Mouse (Mus musculus) gastrocnemius, adult 18-20 months (tissue): ENCODE results near the gene Mov10. TPM values are rescaled to one million over a fixed set of nuclear protein-coding genes. Genes with fewer than 3 reads are reported as not detected.
"Not testable (repeated sequence)": the region's sequence is repeated elsewhere in the genome, so short reads cannot be mapped to it uniquely, and the experiment has no call there.

ENCODE experiments used
- DNase-seq: peaks from one replicate; pipeline ENCODE4 v3.0.0; 2021; ENCODE audit warnings: low spot score
- total RNA-seq, 2 experiments: library from RNA; stranded (reverse); gene quantifications; 2 replicates each; pipeline ENCODE4 v1.2.3; 2021

Gene Mov10
- total RNA-seq, 2 experiments from 2014 or later = 0.71 to 1.6 TPM

DNA sequence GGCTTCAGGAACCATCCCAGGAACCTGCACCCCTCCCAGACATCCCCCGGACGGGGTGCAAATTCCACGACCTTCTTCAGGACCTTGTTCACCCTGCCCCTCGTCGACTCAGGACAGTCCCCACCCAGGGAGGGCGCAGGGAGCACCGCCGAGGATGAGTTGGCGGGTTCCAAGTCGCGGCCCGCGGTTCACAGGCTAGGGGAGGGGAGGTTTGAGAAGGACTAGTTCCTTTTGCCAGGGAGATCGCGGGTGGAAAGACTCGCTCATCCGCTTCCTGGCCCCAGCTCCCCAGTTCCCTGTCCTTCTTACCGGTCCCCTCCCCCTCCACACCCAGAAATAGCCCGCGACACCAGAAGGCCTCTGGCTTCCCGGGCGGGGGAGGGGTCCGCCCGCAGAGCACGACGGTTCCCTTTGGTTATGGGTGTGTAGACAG is 36.9 kb downstream of the Mov10 start, which contains the start of gene Fam19a3:
TSS of gene Fam19a3 (minus strand) at position 370 of the 433 bp plus-strand sequence.
- DNase-seq = peak; percentile 81

DNA sequence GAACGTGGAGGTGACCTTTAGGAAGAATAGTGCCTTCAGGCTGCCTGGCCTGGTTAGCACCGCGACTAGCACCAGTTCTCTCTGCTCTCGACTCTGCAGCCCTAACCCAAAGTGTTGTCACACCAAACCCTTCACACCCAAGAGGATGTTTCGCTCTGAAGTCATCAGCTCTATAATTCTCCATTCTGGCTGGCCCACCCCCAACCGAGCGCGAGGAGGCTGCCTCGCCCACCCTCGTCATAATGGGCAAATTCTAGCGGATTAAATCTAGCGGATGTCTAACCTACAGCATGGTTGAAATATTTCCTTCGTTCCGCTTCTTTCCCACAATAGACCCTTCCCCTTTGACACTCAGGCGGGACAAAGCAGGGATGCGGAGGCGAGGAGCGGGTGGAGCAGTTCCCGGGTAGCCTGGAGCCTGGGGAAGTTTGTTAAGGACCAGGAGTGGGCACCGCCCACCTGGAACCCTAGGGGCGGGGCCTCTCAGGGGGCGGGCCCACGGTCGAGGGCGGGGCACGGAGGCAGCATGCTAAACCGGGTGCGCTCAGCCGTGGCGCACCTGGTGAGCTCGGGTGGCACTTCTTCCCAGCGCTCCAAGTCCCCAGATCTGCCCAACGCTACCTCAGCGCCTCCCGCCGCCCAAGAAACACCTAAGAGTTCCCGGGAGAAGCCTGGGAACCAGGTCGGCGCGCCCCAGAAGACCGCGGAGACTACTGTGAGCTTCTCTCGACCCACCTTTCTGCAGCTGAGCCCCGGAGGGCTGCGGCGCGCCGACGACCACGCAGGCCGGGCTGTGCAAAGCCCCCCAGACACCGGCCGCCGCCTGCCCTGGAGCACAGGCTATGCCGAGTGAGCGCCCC is 37.6 kb downstream of the Mov10 start, which contains the start of gene Ppm1j:
TSS of gene Ppm1j (plus strand) at position 496 of the 860 bp plus-strand sequence.
- peak; percentile 81 for DNase-seq

DNA sequence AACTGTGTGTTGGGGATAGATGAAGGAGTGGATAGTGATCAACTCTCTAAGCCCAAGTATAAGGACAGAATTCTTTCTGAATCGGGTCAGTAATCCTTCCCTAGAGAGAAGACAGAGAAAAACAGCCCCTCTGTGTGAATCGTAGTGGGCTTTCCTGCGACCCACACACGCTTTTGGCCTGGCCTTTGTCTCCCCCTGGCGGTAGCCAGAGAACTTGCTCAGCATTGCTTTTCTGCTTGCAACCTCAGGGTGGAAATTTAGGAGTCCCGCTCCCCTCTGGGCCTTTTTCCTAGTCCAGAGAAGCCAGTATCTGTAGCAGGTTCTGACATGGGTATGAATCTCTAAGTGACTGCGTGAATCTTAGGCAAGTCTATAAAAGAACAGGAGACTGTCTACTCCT is 38.4 kb downstream of the Mov10 start:
- DNase-seq = peak; percentile 63

GRCm38 (mm10) chr3:104777342-104777741 is 41.0 kb downstream of the Mov10 start:
- no peak for DNase-seq

- DNase-seq = no peak
These were observed 45.1 kb downstream of the Mov10 start for GRCm38 (mm10) chr3:104773301-104773700.

DNA sequence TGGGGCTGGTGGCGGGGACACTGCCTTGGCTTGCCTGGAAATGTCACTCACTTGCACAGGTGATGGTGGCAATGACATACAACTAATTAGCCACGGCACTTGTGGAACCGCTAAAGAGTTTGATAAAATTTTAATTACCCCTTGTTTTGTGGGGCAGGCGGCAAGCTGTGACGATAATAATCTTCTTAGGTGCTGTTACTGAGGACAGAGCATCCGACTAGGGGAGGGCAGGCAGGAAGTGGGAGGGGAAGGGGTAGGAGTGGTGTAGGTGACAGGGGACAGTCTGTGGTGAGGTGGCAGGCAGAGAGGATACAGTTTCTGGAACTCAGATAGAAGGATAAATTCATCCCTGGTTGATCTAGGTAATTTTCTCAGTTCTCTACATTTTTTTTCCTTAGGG is 46.9 kb downstream of the Mov10 start:
- DNase-seq = no peak

- DNase-seq = no peak
These were observed 47.4 kb downstream of the Mov10 start for GRCm38 (mm10) chr3:104770918-104771317.

DNA sequence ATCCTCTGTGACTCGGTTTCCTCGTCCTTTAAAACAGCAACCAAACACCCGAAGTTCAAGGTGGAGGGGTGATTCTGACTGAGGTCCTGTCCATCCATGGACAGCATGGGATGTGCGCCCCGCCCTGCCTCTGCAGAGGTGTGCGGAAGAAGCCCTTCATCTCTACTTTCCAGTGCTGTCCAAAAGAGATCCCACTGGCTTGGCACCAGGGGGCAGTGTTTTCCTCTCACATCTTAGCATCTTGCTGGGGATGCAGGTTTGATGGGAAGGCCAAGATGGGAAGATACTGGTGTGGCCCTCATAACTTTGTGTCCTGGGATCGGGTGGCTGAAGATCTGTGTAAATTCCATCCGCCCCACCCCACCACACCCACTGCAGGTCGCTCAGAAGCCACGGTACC is 48.3 kb downstream of the Mov10 start:
- DNase-seq = no peak

DNA sequence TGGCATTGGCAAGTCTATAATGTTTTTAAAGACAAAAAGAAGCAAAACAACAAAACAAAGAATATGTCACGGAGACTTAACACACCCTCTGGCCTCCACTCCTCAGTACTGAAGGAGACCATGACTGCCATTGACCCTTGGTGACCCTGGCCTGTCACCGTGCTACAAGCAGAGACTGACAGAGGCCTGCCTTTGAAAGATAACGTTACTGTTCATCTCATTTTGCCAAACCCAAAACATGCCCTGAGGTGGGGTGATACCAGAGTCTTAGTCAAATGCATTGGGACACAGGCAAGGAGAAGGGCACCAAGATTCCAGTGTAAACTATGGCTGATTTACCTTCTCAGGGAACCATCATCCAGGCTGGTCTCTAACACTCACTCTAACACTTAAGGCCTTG is 49.2 kb downstream of the Mov10 start:
- DNase-seq = no peak

DNA sequence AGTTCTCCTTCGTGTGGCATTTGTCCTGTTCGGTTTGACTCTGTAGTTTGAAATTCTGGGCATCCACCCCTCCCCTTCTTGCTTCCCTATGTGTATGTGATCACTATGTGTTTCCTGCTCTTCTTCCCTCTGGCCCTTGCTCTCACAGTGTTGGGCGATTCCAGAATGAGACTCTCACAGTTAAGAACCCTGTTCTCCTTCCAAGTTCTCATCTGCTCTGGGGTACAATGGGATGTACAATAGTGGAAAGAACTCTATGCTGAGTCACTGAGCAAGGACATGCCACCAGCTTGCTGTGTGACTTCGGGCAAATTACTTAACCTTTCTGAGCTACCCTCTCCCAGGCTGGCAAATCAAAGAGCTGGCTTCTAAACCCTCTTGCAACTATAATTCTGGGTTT is 50.6 kb downstream of the Mov10 start:
- no peak for DNase-seq

DNA sequence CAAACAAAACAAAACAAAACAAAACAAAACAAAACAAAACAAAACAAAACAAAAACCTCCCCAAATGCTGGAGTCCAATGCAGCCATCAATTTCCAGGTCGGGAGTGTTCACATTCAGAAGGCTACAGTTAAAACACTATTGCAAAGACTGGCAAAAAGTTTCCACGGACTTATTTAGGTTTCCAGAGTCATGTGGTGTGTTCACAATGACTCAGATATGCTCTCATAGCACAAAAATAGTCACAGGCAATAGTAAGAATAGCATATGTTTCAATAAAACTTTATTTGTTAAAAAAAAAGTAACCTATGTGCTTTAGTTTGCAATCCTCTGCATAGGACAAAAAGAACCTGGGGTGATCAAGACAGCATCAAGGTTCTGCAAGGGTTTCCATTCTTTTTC is 51.2 kb downstream of the Mov10 start:
- no peak for DNase-seq

GRCm38 (mm10) chr3:104765021-104765420 is 53.3 kb downstream of the Mov10 start:
- no peak for DNase-seq

- not testable (repeated sequence) for DNase-seq
These were observed 56.1 kb downstream of the Mov10 start for GRCm38 (mm10) chr3:104762103-104762863.

GRCm38 (mm10) chr3:104758869-104759268 is 59.5 kb downstream of the Mov10 start:
- DNase-seq = no peak

DNA sequence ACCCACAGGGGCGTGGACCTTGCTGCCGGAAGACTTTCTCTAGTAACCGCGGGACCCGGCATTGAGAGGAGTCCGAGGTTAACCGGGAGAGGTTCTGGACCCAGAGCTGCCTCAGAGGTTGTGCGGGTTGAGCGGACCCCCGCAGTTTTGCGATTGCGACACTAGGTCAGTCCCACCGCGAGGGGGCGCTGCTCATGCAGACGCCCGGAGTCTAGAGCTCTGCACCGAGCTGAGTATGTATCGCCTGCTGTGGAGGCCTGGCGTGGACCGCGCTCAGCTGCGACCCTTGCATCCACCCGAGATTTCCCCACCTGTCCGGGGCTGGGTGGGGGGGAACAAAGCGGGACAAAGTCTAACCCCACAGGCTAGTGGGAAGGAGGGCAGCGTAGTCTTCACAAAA is 60.0 kb downstream of the Mov10 start:
- DNase-seq = peak; percentile 51

- not testable (repeated sequence) for DNase-seq
These were observed 65.5 kb downstream of the Mov10 start for GRCm38 (mm10) chr3:104752845-104753244.

Other genes with a start within 250 kb of the Mov10 start
- gene Slc16a1, start 179.9 kb downstream of the Mov10 start, total RNA-seq = 10 to 100 TPM; 21.8 to 33.8 TPM
- 10 to 100 TPM; 28.6 to 35.3 TPM for gene Ppm1j, start 37.5 kb downstream of the Mov10 start, total RNA-seq
- 1 to 10 TPM; 2.1 to 3.4 TPM for gene Fam19a3, start 36.7 kb downstream of the Mov10 start, total RNA-seq
- 10 to 100 TPM; 36.1 to 41.4 TPM for gene Rhoc, start 30.2 kb downstream of the Mov10 start, total RNA-seq
- 10 to 100 TPM; 19.1 to 27.4 TPM for gene St7l, start 45.4 kb upstream of the Mov10 start, total RNA-seq
- gene Capza1, start 45.9 kb upstream of the Mov10 start, total RNA-seq = 10 to 100 TPM; 20.1 to 21.0 TPM
- under 1 TPM; 0.21 to 0.31 TPM for gene Wnt2b, start 143.4 kb upstream of the Mov10 start, total RNA-seq
- 1 to 10 TPM; 5.8 to 6.3 TPM for gene Cttnbp2nl, start 234.6 kb upstream of the Mov10 start, total RNA-seq
- gene 4930564D02Rik, start 248.3 kb upstream of the Mov10 start, total RNA-seq = not detected